Mouse (Mus musculus): ENCODE data around the gene Rnaseh2b.

DNA sequence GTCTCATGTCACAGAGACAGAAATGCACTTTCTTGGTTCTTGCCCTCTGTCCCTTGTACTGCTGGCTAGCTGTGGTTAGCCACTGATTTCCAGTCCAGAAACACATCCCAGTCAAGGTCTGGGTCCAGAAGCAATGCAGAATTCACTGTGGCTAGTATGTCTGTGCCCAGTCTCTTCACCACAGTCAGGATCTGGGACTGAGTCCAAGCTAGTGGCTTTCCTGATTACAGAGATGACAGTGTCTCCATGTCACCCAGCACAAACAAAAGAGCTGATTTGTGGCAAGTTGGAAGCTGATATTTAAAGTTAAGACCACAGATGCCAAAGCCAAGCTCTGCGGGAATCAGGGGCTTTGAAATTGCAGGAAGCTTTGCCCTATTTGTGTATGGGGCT lies 124.3 kb downstream of the Rnaseh2b start:
- TF ChIP-seq EP300 (optimal IDR thresholded peaks at IDR 0.05) (no peak), CTCF (IDR thresholded peaks at IDR 0.05; ENCODE audit: low read depth) (no peak)
